Mouse (Mus musculus) kidney, embryonic 15.5 days (tissue): Measurements from ENCODE around the gene Erg. TPM values are rescaled to one million over a fixed set of nuclear protein-coding genes. Genes with fewer than 3 reads are reported as not detected.

Experiments used
- ATAC-seq: fragments of 200-750 bp; cut with Nextera tagmentation; replicated peaks from 2 replicates; pipeline ENCODE4 v1.8.0; 2017; ENCODE audit warnings: moderate TSS enrichment; ENCODE audit not compliant: low FRiP score
- H3K27ac ChIP-seq: fragments of 300-500 bp; sonication (generic); 2 replicates; pipeline ENCODE4 v1.5.1; 2015; ENCODE audit warnings: mild to moderate bottlenecking, inconsistent platforms
- H3K27me3 ChIP-seq: fragments of 300-500 bp; sonication (generic); 2 replicates; pipeline ENCODE4 v1.6.1; 2015; ENCODE audit warnings: inconsistent platforms
- H3K36me3 ChIP-seq: fragments of 300-500 bp; sonication (generic); 2 replicates; pipeline ENCODE4 v1.6.1; 2015; ENCODE audit warnings: inconsistent platforms
- H3K4me1 ChIP-seq: fragments of 300-500 bp; sonication (generic); 2 replicates; pipeline ENCODE4 v1.6.1; 2015; ENCODE audit warnings: inconsistent platforms
- H3K4me2 ChIP-seq: fragments of 300-500 bp; sonication (generic); 2 replicates; pipeline ENCODE4 v1.6.1; 2015; ENCODE audit warnings: moderate library complexity, mild to moderate bottlenecking, inconsistent platforms
- H3K4me3 ChIP-seq: fragments of 300-500 bp; sonication (generic); replicated peaks from 2 replicates; pipeline ENCODE4 v1.5.1; 2015; ENCODE audit warnings: mild to moderate bottlenecking, inconsistent platforms
- H3K9ac ChIP-seq: fragments of 300-500 bp; sonication (generic); 2 replicates; pipeline ENCODE4 v1.6.1; 2015; ENCODE audit warnings: mild to moderate bottlenecking, inconsistent platforms
- H3K9me3 ChIP-seq: fragments of 300-500 bp; sonication (generic); replicated peaks from 2 replicates; pipeline ENCODE4 v1.6.1; 2016; ENCODE audit warnings: inconsistent platforms
- WGBS: fragments of 180-500 bp; shearing (Covaris S2); methylation state at CpG from one replicate; pipeline ENCODE4 v1.1.7; 2015; ENCODE audit warnings: mixed read lengths; 5-methylcytosine and 5-hydroxymethylcytosine counted together
- polyA plus RNA-seq: library from polyadenylated mRNA; unstranded; fragments of >200 nt; fragmentation: Nextera tagmentation; extraction: Ambion mirVana; gene quantifications from 2 replicates; pipeline ENCODE4 v1.2.1, GENCODE M21; 2015

Erg gene
- polyA plus RNA-seq, 1 experiment from 2014 or later, result 8.4 TPM

- Histone ChIP-seq H3K9ac (no peak overlapping the region), H3K9me3 (no peaks in the 10 kb centered on the region), H3K27me3 (peaks cover 49% of the 10 kb centered on the region), H3K4me2 (no peak overlapping the region), H3K36me3 (no peaks in the 10 kb centered on the region), H3K4me1 (0 out of 2 replicates have a peak, but pooled peaks cover 4% of the 10 kb centered on the region), H3K27ac (no peak overlapping the region), H3K4me3 (no peak overlapping the region)
- 81% methylated on average over 4 of the region's 4 CpGs for WGBS
- no peak for ATAC-seq
Observed at GRCm38 (mm10) chr16:95579289-95579688, 7.1 kb downstream of the Erg start.

GRCm38 (mm10) chr16:95573163-95573562, 13.2 kb downstream of the Erg start:
- no peaks in the 10 kb centered on the region for H3K9me3 ChIP-seq
- H3K4me1 ChIP-seq, result peaks cover 15% of the 10 kb centered on the region; the same call in 1 of the 2 replicates
- no peak overlapping the region for H3K4me2 ChIP-seq
- H3K27ac ChIP-seq, result no peak overlapping the region
- H3K27me3 ChIP-seq, result peaks cover 10% of the 10 kb centered on the region; the same call in 1 of the 2 replicates
- H3K9ac ChIP-seq, result no peak overlapping the region
- H3K4me3 ChIP-seq, result no peak overlapping the region
- no peaks in the 10 kb centered on the region for H3K36me3 ChIP-seq
- 61% methylated on average over 13 of the region's 13 CpGs for WGBS
- ATAC-seq, result no peak

- no peak overlapping the region for H3K9ac ChIP-seq
- WGBS, result 17% methylated on average over 1 of the region's 1 CpGs
- H3K9me3 ChIP-seq, result no peaks in the 10 kb centered on the region
- H3K4me3 ChIP-seq, result no peak overlapping the region
- H3K27ac ChIP-seq, result no peak overlapping the region
- ATAC-seq, result no peak
- no peaks in the 10 kb centered on the region for H3K36me3 ChIP-seq
- H3K4me2 ChIP-seq, result no peak overlapping the region
- H3K27me3 ChIP-seq, result no peaks in the 10 kb centered on the region; the same call in 1 of the 2 replicates
- H3K4me1 ChIP-seq, result peaks cover 15% of the 10 kb centered on the region; the same call in 1 of the 2 replicates
Observed at GRCm38 (mm10) chr16:95570616-95571015, 15.8 kb downstream of the Erg start.

GRCm38 (mm10) chr16:95556834-95557233, 29.6 kb downstream of the Erg start:
- Histone ChIP-seq H3K4me3 (no peak overlapping the region), H3K36me3 (no peaks in the 10 kb centered on the region), H3K4me2 (no peak overlapping the region), H3K9ac (no peak overlapping the region), H3K27me3 (0 out of 2 replicates have a peak, but pooled peaks cover 3% of the 10 kb centered on the region), H3K4me1 (0 out of 2 replicates have a peak, but pooled peaks cover 2% of the 10 kb centered on the region), H3K27ac (no peak overlapping the region), H3K9me3 (no peaks in the 10 kb centered on the region)
- ATAC-seq, result no peak
- WGBS, result 73% methylated on average over 4 of the region's 4 CpGs

GRCm38 (mm10) chr16:95553136-95553535, 33.3 kb downstream of the Erg start:
- H3K4me1 ChIP-seq, result 0 out of 2 replicates have a peak, but pooled peaks cover 2% of the 10 kb centered on the region
- WGBS, result 90% methylated on average over 2 of the region's 2 CpGs
- no peak overlapping the region for H3K27ac ChIP-seq
- no peak overlapping the region for H3K9ac ChIP-seq
- no peak overlapping the region for H3K4me2 ChIP-seq
- ATAC-seq, result no peak
- no peak overlapping the region for H3K4me3 ChIP-seq
- no peaks in the 10 kb centered on the region for H3K36me3 ChIP-seq
- H3K27me3 ChIP-seq, result 0 out of 2 replicates have a peak, but pooled peaks cover 3% of the 10 kb centered on the region
- no peaks in the 10 kb centered on the region for H3K9me3 ChIP-seq

- Histone ChIP-seq H3K27me3 (0 out of 2 replicates have a peak, but pooled peaks cover 3% of the 10 kb centered on the region), H3K4me1 (0 out of 2 replicates have a peak, but pooled peaks cover 2% of the 10 kb centered on the region), H3K36me3 (no peaks in the 10 kb centered on the region), H3K27ac (no peak overlapping the region), H3K9ac (no peak overlapping the region), H3K4me3 (no peak overlapping the region), H3K9me3 (no peaks in the 10 kb centered on the region), H3K4me2 (0 out of 2 replicates have a peak overlapping the region, but pooled peaks have one; percentile 7)
- 27% methylated on average over 16 of the region's 16 CpGs for WGBS
- no peak for ATAC-seq
Observed at GRCm38 (mm10) chr16:95552495-95552894, 33.9 kb downstream of the Erg start.

GRCm38 (mm10) chr16:95550496-95550895, 35.9 kb downstream of the Erg start:
- Histone ChIP-seq H3K4me2 (no peak overlapping the region), H3K9ac (no peak overlapping the region), H3K36me3 (no peaks in the 10 kb centered on the region), H3K4me3 (no peak overlapping the region), H3K27me3 (0 out of 2 replicates have a peak, but pooled peaks cover 3% of the 10 kb centered on the region), H3K4me1 (0 out of 2 replicates have a peak, but pooled peaks cover 2% of the 10 kb centered on the region), H3K9me3 (no peaks in the 10 kb centered on the region), H3K27ac (no peak overlapping the region)
- no peak for ATAC-seq
- 90% methylated on average over 5 of the region's 5 CpGs for WGBS

GRCm38 (mm10) chr16:95544753-95545152, 41.6 kb downstream of the Erg start:
- Histone ChIP-seq H3K36me3 (no peaks in the 10 kb centered on the region), H3K4me3 (no peak overlapping the region), H3K4me1 (no peaks in the 10 kb centered on the region), H3K9ac (no peak overlapping the region), H3K9me3 (no peaks in the 10 kb centered on the region), H3K4me2 (no peak overlapping the region), H3K27ac (no peak overlapping the region), H3K27me3 (no peaks in the 10 kb centered on the region)
- no peak for ATAC-seq
- WGBS, result 90% methylated on average over 5 of the region's 5 CpGs

GRCm38 (mm10) chr16:95543471-95543870, 42.9 kb downstream of the Erg start:
- Histone ChIP-seq H3K36me3 (no peaks in the 10 kb centered on the region), H3K4me3 (no peak overlapping the region), H3K4me2 (no peak overlapping the region), H3K27ac (no peak overlapping the region), H3K4me1 (no peaks in the 10 kb centered on the region), H3K9ac (no peak overlapping the region), H3K9me3 (no peaks in the 10 kb centered on the region), H3K27me3 (no peaks in the 10 kb centered on the region)
- no peak for ATAC-seq
- 92% methylated on average over 12 of the region's 12 CpGs for WGBS

GRCm38 (mm10) chr16:95535151-95535550, 51.2 kb downstream of the Erg start:
- 73% methylated on average over 3 of the region's 3 CpGs for WGBS
- Histone ChIP-seq H3K27me3 (no peaks in the 10 kb centered on the region), H3K36me3 (no peaks in the 10 kb centered on the region)

GRCm38 (mm10) chr16:95532387-95533077, 53.9 kb downstream of the Erg start:
- Histone ChIP-seq H3K27ac (no peak overlapping the region), H3K4me1 (no peaks in the 10 kb centered on the region), H3K9ac (no peak overlapping the region), H3K27me3 (no peaks in the 10 kb centered on the region), H3K9me3 (no peaks in the 10 kb centered on the region), H3K4me2 (no peak overlapping the region), H3K4me3 (no peak overlapping the region), H3K36me3 (no peaks in the 10 kb centered on the region)
- WGBS, result 64% methylated on average over 13 of the region's 13 CpGs
- ATAC-seq, result no peak

More at GRCm38 (mm10) chr16:95535151-95535550, 51.2 kb downstream of the Erg start:
- no peaks in the 10 kb centered on the region for H3K4me1 ChIP-seq
- no peak overlapping the region for H3K4me2 ChIP-seq
- H3K4me3 ChIP-seq, result no peak overlapping the region
- ATAC-seq, result no peak
- no peak overlapping the region for H3K27ac ChIP-seq
- no peak overlapping the region for H3K9ac ChIP-seq
- H3K9me3 ChIP-seq, result no peaks in the 10 kb centered on the region

- Histone ChIP-seq H3K4me2 (no peak overlapping the region), H3K9ac (no peak overlapping the region), H3K9me3 (no peaks in the 10 kb centered on the region), H3K4me1 (no peaks in the 10 kb centered on the region), H3K4me3 (no peak overlapping the region), H3K27ac (no peak overlapping the region), H3K27me3 (no peaks in the 10 kb centered on the region), H3K36me3 (no peaks in the 10 kb centered on the region)
- ATAC-seq, result no peak
- WGBS, result 93% methylated on average over 2 of the region's 2 CpGs
Observed at GRCm38 (mm10) chr16:95527561-95527960, 58.8 kb downstream of the Erg start.
